Mouse (Mus musculus) testis, adult 2 months (tissue): ENCODE results near the gene Lenep.

ENCODE experiments used
- CTCF ChIP-seq: fragments of 200-500 bp; IDR thresholded peaks from 2 replicates; pipeline ENCODE4 v1.5.1; 2012; ENCODE audit warnings: low read depth, mild to moderate bottlenecking, inconsistent platforms, low read length, moderate library complexity; ENCODE audit not compliant: control insufficient read depth, insufficient read depth, insufficient replicate concordance
- POLR2A ChIP-seq: fragments of 200-500 bp; IDR thresholded peaks from 2 replicates; pipeline ENCODE4 v1.6.1; 2012; ENCODE audit warnings: low read depth, mild to moderate bottlenecking, inconsistent platforms, low read length, moderate library complexity; ENCODE audit not compliant: control insufficient read depth

DNA sequence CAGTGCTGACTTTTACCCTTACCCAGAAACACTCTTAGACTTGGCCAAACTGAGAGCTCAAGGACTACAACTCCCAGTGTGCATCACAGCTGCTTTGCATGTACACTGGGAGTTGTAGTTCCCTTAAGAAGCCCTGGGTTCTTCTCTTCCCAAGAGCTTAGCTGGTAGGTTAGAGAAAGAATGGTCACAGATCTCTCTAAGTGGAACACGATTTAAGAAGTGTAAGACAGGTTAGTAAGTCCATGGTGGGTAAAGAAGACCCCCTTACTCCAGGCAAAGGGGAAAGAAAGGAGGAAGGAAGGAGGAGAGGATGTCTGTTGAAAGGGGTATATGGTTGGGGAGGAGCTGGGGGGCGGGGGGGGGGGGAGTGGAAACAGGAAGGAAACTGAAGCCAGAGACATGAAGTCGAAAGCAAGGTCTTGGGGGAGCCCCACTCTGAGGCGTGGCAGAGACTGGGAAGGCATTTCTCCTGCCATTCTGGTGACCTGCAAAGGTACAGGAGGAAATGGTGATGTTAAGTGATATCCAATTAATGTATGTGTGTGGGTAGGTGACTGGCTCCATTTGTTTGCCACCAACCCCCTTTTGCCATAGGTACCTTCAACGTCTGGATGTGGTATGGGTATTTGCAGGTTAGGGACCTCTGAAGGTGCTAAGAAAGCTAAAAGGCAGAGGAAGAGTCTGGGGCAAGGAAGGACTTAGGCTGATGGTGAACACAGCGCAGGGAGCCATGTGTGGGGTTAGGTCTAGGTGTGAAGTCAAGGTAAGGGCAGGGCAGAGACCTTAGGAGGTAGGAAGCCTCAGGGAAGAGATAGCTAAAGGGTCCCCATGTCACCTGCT lies 13.5 kb downstream of the Lenep start:
- TF ChIP-seq POLR2A (no peak), CTCF (no peak)
